Mouse (Mus musculus): ENCODE measurements around the gene Gm10300. TPM values are rescaled to one million over a fixed set of nuclear protein-coding genes. Genes with fewer than 3 reads are reported as not detected.

The Gm10300 gene
- polyA plus RNA-seq, 1 experiment from 2014 or later = not detected

- Histone ChIP-seq H3K4me2 (ENCODE audit: low read length) (no peak overlapping the region), H3K36me3 (ENCODE audit: control insufficient read depth, insufficient read depth, low read length) (no peaks in the 10 kb centered on the region), H3K27ac (ENCODE audit: low read depth, low read length) (no peak overlapping the region), H3K4me3 (ENCODE audit: low read length) (no peak overlapping the region), H3K9me3 (ENCODE audit: control insufficient read depth, low read length) (no peaks in the 10 kb centered on the region), H3K27me3 (replicated peaks; ENCODE audit: control insufficient read depth, insufficient read depth, low read length) (no peaks in the 10 kb centered on the region), H3K9ac (ENCODE audit: low read depth, low read length) (no peak overlapping the region), H3K4me1 (ENCODE audit: control insufficient read depth, insufficient read depth, low read depth, low read length) (peaks cover 10% of the 10 kb centered on the region)
- no peak for ATAC-seq
- WGBS = 81% methylated on average over 5 of the region's 5 CpGs
These were observed 37.4 kb upstream of the Gm10300 start for GRCm38 (mm10) chr4:132037137-132037536.

GRCm38 (mm10) chr4:132037991-132038390 lies 36.5 kb upstream of the Gm10300 start:
- Histone ChIP-seq H3K27me3 (replicated peaks; ENCODE audit: control insufficient read depth, insufficient read depth, low read length) (no peaks in the 10 kb centered on the region), H3K9ac (ENCODE audit: low read depth, low read length) (no peak overlapping the region), H3K27ac (ENCODE audit: low read depth, low read length) (no peak overlapping the region), H3K9me3 (ENCODE audit: control insufficient read depth, low read length) (no peaks in the 10 kb centered on the region), H3K4me1 (ENCODE audit: control insufficient read depth, insufficient read depth, low read depth, low read length) (peaks cover 10% of the 10 kb centered on the region), H3K4me3 (ENCODE audit: low read length) (no peak overlapping the region), H3K4me2 (ENCODE audit: low read length) (no peak overlapping the region), H3K36me3 (ENCODE audit: control insufficient read depth, insufficient read depth, low read length) (no peaks in the 10 kb centered on the region)
- ATAC-seq = no peak
- 29% methylated on average over 7 of the region's 7 CpGs for WGBS

GRCm38 (mm10) chr4:132038809-132039208 lies 35.7 kb upstream of the Gm10300 start:
- no peaks in the 10 kb centered on the region for H3K27me3 ChIP-seq (replicated peaks; ENCODE audit: control insufficient read depth, insufficient read depth, low read length)
- ATAC-seq = no peak
- no peak overlapping the region for H3K9ac ChIP-seq (ENCODE audit: low read depth, low read length)
- WGBS = 82% methylated on average over 2 of the region's 2 CpGs
- H3K27ac ChIP-seq (ENCODE audit: low read depth, low read length) = no peak overlapping the region
- H3K4me1 ChIP-seq (ENCODE audit: control insufficient read depth, insufficient read depth, low read depth, low read length) = peaks cover 10% of the 10 kb centered on the region
- no peak overlapping the region for H3K4me3 ChIP-seq (ENCODE audit: low read length)
- no peaks in the 10 kb centered on the region for H3K9me3 ChIP-seq (ENCODE audit: control insufficient read depth, low read length)
- H3K4me2 ChIP-seq (ENCODE audit: low read length) = no peak overlapping the region
- no peaks in the 10 kb centered on the region for H3K36me3 ChIP-seq (ENCODE audit: control insufficient read depth, insufficient read depth, low read length)

GRCm38 (mm10) chr4:132039521-132039920 lies 35.0 kb upstream of the Gm10300 start:
- 94% methylated on average over 2 of the region's 2 CpGs for WGBS
- H3K4me2 ChIP-seq (ENCODE audit: low read length) = no peak overlapping the region
- no peaks in the 10 kb centered on the region for H3K9me3 ChIP-seq (ENCODE audit: control insufficient read depth, low read length)
- no peaks in the 10 kb centered on the region for H3K27me3 ChIP-seq (replicated peaks; ENCODE audit: control insufficient read depth, insufficient read depth, low read length)
- H3K4me1 ChIP-seq (ENCODE audit: control insufficient read depth, insufficient read depth, low read depth, low read length) = peaks cover 8% of the 10 kb centered on the region; the same call in 1 of the 2 replicates
- no peak overlapping the region for H3K27ac ChIP-seq (ENCODE audit: low read depth, low read length)
- H3K4me3 ChIP-seq (ENCODE audit: low read length) = no peak overlapping the region
- no peak for ATAC-seq
- H3K9ac ChIP-seq (ENCODE audit: low read depth, low read length) = no peak overlapping the region
- no peaks in the 10 kb centered on the region for H3K36me3 ChIP-seq (ENCODE audit: control insufficient read depth, insufficient read depth, low read length)

- ATAC-seq = no peak
These were observed 34.4 kb upstream of the Gm10300 start for GRCm38 (mm10) chr4:132039975-132040645.

GRCm38 (mm10) chr4:132041471-132042332 lies 32.8 kb upstream of the Gm10300 start:
- H3K4me3 ChIP-seq (ENCODE audit: low read length) = no peak overlapping the region
- H3K36me3 ChIP-seq (ENCODE audit: control insufficient read depth, insufficient read depth, low read length) = no peaks in the 10 kb centered on the region
- H3K27me3 ChIP-seq (replicated peaks; ENCODE audit: control insufficient read depth, insufficient read depth, low read length) = no peaks in the 10 kb centered on the region
- no peak for ATAC-seq
- H3K4me2 ChIP-seq (ENCODE audit: low read length) = no peak overlapping the region
- no peak overlapping the region for H3K27ac ChIP-seq (ENCODE audit: low read depth, low read length)
- H3K9me3 ChIP-seq (ENCODE audit: control insufficient read depth, low read length) = no peaks in the 10 kb centered on the region
- WGBS = 74% methylated on average over 6 of the region's 6 CpGs
- peaks cover 11% of the 10 kb centered on the region; the same call in 1 of the 2 replicates for H3K4me1 ChIP-seq (ENCODE audit: control insufficient read depth, insufficient read depth, low read depth, low read length)
- H3K9ac ChIP-seq (ENCODE audit: low read depth, low read length) = no peak overlapping the region

More at GRCm38 (mm10) chr4:132039975-132040645, 34.4 kb upstream of the Gm10300 start:
- 89% methylated on average over 8 of the region's 8 CpGs for WGBS
- no peaks in the 10 kb centered on the region for H3K36me3 ChIP-seq (ENCODE audit: control insufficient read depth, insufficient read depth, low read length)
- no peaks in the 10 kb centered on the region for H3K27me3 ChIP-seq (replicated peaks; ENCODE audit: control insufficient read depth, insufficient read depth, low read length)
- no peaks in the 10 kb centered on the region for H3K9me3 ChIP-seq (ENCODE audit: control insufficient read depth, low read length)
- H3K4me3 ChIP-seq (ENCODE audit: low read length) = no peak overlapping the region
- no peak overlapping the region for H3K4me2 ChIP-seq (ENCODE audit: low read length)
- H3K9ac ChIP-seq (ENCODE audit: low read depth, low read length) = no peak overlapping the region
- no peak overlapping the region for H3K27ac ChIP-seq (ENCODE audit: low read depth, low read length)
- H3K4me1 ChIP-seq (ENCODE audit: control insufficient read depth, insufficient read depth, low read depth, low read length) = peaks cover 9% of the 10 kb centered on the region; the same call in 1 of the 2 replicates

- Histone ChIP-seq H3K4me3 (ENCODE audit: low read length) (no peak overlapping the region), H3K4me2 (ENCODE audit: low read length) (no peak overlapping the region), H3K27me3 (replicated peaks; ENCODE audit: control insufficient read depth, insufficient read depth, low read length) (no peaks in the 10 kb centered on the region), H3K9ac (ENCODE audit: low read depth, low read length) (no peak overlapping the region), H3K36me3 (ENCODE audit: control insufficient read depth, insufficient read depth, low read length) (no peaks in the 10 kb centered on the region), H3K27ac (ENCODE audit: low read depth, low read length) (no peak overlapping the region), H3K4me1 (ENCODE audit: control insufficient read depth, insufficient read depth, low read depth, low read length) (peaks cover 13% of the 10 kb centered on the region), H3K9me3 (ENCODE audit: control insufficient read depth, low read length) (no peaks in the 10 kb centered on the region)
- ATAC-seq = no peak
- 91% methylated on average over 3 of the region's 3 CpGs for WGBS
These were observed 30.8 kb upstream of the Gm10300 start for GRCm38 (mm10) chr4:132043726-132044125.

GRCm38 (mm10) chr4:132048011-132048991 lies 26.2 kb upstream of the Gm10300 start:
- ATAC-seq = peak; percentile 3; the same call in 1 of the 2 replicates
- Histone ChIP-seq H3K9me3 (ENCODE audit: control insufficient read depth, low read length) (no peaks in the 10 kb centered on the region), H3K4me3 (ENCODE audit: low read length) (peak overlapping the region; percentile 97), H3K4me1 (ENCODE audit: control insufficient read depth, insufficient read depth, low read depth, low read length) (peaks cover 19% of the 10 kb centered on the region), H3K27me3 (replicated peaks; ENCODE audit: control insufficient read depth, insufficient read depth, low read length) (no peaks in the 10 kb centered on the region), H3K9ac (ENCODE audit: low read depth, low read length) (peak overlapping the region; percentile 97), H3K4me2 (ENCODE audit: low read length) (peak overlapping the region; percentile 66), H3K27ac (ENCODE audit: low read depth, low read length) (peak overlapping the region; percentile 97), H3K36me3 (ENCODE audit: control insufficient read depth, insufficient read depth, low read length) (no peaks in the 10 kb centered on the region)
- WGBS = under 1% methylated on average over 82 of the region's 95 CpGs

Data from hindbrain, embryonic 16.5 days (tissue).